Mouse (Mus musculus) adipocyte (in vitro differentiated cells): ENCODE data around the gene Selenoi.

Experiments
- DNase-seq: peaks from one replicate; pipeline ENCODE4 v3.0.0-alpha.2; 2016; ENCODE audit warnings: low spot score

The Selenoi gene

GRCm38 (mm10) chr5:30238533-30238932 lies 6.2 kb downstream of the Selenoi start:
- no peak for DNase-seq

- no peak for DNase-seq
Measured at GRCm38 (mm10) chr5:30240552-30240951, 8.2 kb downstream of the Selenoi start.

GRCm38 (mm10) chr5:30242410-30242809 lies 10.0 kb downstream of the Selenoi start:
- peak; percentile 56 for DNase-seq

GRCm38 (mm10) chr5:30243741-30244140 lies 11.4 kb downstream of the Selenoi start:
- peak; percentile 46 for DNase-seq

- no peak for DNase-seq
Measured at GRCm38 (mm10) chr5:30245861-30246416, 13.6 kb downstream of the Selenoi start.

- no peak for DNase-seq
Measured at GRCm38 (mm10) chr5:30247666-30248065, 15.3 kb downstream of the Selenoi start.

- no peak for DNase-seq
Measured at GRCm38 (mm10) chr5:30255567-30256354, 23.4 kb downstream of the Selenoi start.

- DNase-seq = no peak
Measured at GRCm38 (mm10) chr5:30258776-30259175, 26.4 kb downstream of the Selenoi start.

- peak; percentile 81 for DNase-seq
Measured at GRCm38 (mm10) chr5:30270571-30271190, 38.3 kb downstream of the Selenoi start.

GRCm38 (mm10) chr5:30271599-30272281 lies 39.4 kb downstream of the Selenoi start:
- DNase-seq = peak; percentile 94

- peak; percentile 42 for DNase-seq
Measured at GRCm38 (mm10) chr5:30276361-30276760, 44.0 kb downstream of the Selenoi start.

- DNase-seq = no peak
Measured at GRCm38 (mm10) chr5:30278952-30279351, 46.6 kb downstream of the Selenoi start.

- DNase-seq = no peak
Measured at GRCm38 (mm10) chr5:30279446-30279845, 47.1 kb downstream of the Selenoi start.

GRCm38 (mm10) chr5:30280864-30281263 lies 48.5 kb downstream of the Selenoi start:
- DNase-seq = no peak

- DNase-seq = no peak
Measured at GRCm38 (mm10) chr5:30281291-30281732, 48.9 kb downstream of the Selenoi start, which contains the start of gene Drc1. TSS of gene Drc1 (plus strand) at chr5:30281388.

GRCm38 (mm10) chr5:30285944-30286799 lies 53.8 kb downstream of the Selenoi start:
- no peak for DNase-seq

GRCm38 (mm10) chr5:30287106-30287882 lies 54.9 kb downstream of the Selenoi start:
- no peak for DNase-seq
